Mouse (Mus musculus): ENCODE measurements around the gene Hoxa1.

- TF ChIP-seq CTCF (conservative IDR thresholded peaks at IDR 0.05; ENCODE audit: low read length) (no peak), POU5F1 (IDR thresholded peaks at IDR 0.05; ENCODE audit: borderline replicate concordance, low read length) (no peak)
Observed at GRCm38 (mm10) chr6:52184668-52185067, 26.6 kb upstream of the Hoxa1 start.
